ENCODE assay signal across 9 mouse cellular contexts in genomic region chr7:82016751-82017710, GRCm38 (mm10). TPM values are rescaled to one million over a fixed set of nuclear protein-coding genes. Genes with fewer than 3 reads are reported as not detected.
A peak's percentile ranks its signal among the peaks of the same experiment; 100 is the strongest.
DNase-seq lines count a peak whose midpoint lies in the region; ATAC-seq and TF ChIP-seq lines count a peak whose summit lies in the region.
"Had no signal": no experiment of that assay in that cellular context is flagged by ENCODE, and none has a peak within 500 bp of the region (broad histone marks: within the 10 kb centered on the region; RNA-seq: fewer than 3 reads in every experiment).

No protein-coding gene starts in this region.

- WGBS in embryonic facial prominence, embryonic 11.5 days, result 4% methylated on average over 25 of the region's 25 CpGs
- 13% methylated on average over 25 of the region's 25 CpGs for WGBS in intestine, postnatal 0 days
- WGBS in midbrain, embryonic 14.5 days, result 6% methylated on average over 25 of the region's 25 CpGs

- 0 out of 2 replicates have a peak, but pooled peaks cover 3% of the 10 kb centered on the region for H3K4me1 ChIP-seq in embryonic facial prominence, embryonic 11.5 days (ENCODE audit: control insufficient read depth, insufficient read depth, low read length)
- no peaks in the 10 kb centered on the region for H3K4me1 ChIP-seq in intestine, postnatal 0 days (replicated peaks; ENCODE audit: control insufficient read depth, insufficient read depth, low read length)
- no peaks in the 10 kb centered on the region for H3K4me1 ChIP-seq in midbrain, embryonic 14.5 days (ENCODE audit: control insufficient read depth, insufficient read depth, low read length)

- no peak overlapping the region for H3K4me3 ChIP-seq in embryonic facial prominence, embryonic 11.5 days (ENCODE audit: low read depth, low read length)
- H3K4me3 ChIP-seq in intestine, postnatal 0 days (ENCODE audit: low read depth, low read length), result peak overlapping the region; percentile 30
- H3K4me3 ChIP-seq in midbrain, embryonic 14.5 days (replicated peaks; ENCODE audit: low read depth, low read length), result no peak overlapping the region

- H3K27ac ChIP-seq in embryonic facial prominence, embryonic 11.5 days (replicated peaks; ENCODE audit: low read depth, low read length), result no peak overlapping the region
- peak overlapping the region; percentile 60 for H3K27ac ChIP-seq in intestine, postnatal 0 days (ENCODE audit: low read depth, low read length)
- no peak overlapping the region for H3K27ac ChIP-seq in midbrain, embryonic 14.5 days (replicated peaks; ENCODE audit: low read depth, low read length)

- no peaks in the 10 kb centered on the region for H3K9me3 ChIP-seq in embryonic facial prominence, embryonic 11.5 days (replicated peaks; ENCODE audit: control insufficient read depth, low read length)
- H3K9me3 ChIP-seq in intestine, postnatal 0 days (ENCODE audit: control insufficient read depth), result no peaks in the 10 kb centered on the region
- no peaks in the 10 kb centered on the region for H3K9me3 ChIP-seq in midbrain, embryonic 14.5 days (ENCODE audit: control insufficient read depth, low read length)

- no peak for TF ChIP-seq CTCF in intestine, postnatal 0 days (IDR thresholded peaks at IDR 0.05; ENCODE audit: low read depth)

- H3K4me2 ChIP-seq in embryonic facial prominence, embryonic 11.5 days (ENCODE audit: low read depth, low read length), result peak overlapping the region; percentile 8
- peak overlapping the region; percentile 61 for H3K4me2 ChIP-seq in intestine, postnatal 0 days (replicated peaks; ENCODE audit: low read depth)
- peak overlapping the region; percentile 37 for H3K4me2 ChIP-seq in midbrain, embryonic 14.5 days (ENCODE audit: low read length)

- H3K36me3 ChIP-seq in embryonic facial prominence, embryonic 11.5 days (replicated peaks; ENCODE audit: control insufficient read depth, insufficient read depth, low read depth, low read length), result no peaks in the 10 kb centered on the region
- no peaks in the 10 kb centered on the region for H3K36me3 ChIP-seq in intestine, postnatal 0 days (ENCODE audit: control insufficient read depth, insufficient read depth)
- H3K36me3 ChIP-seq in midbrain, embryonic 14.5 days (ENCODE audit: control insufficient read depth, insufficient read depth, low read length), result no peaks in the 10 kb centered on the region

- DNase-seq in gastrocnemius, adult 18-20 months (ENCODE audit: low spot score), result peak; percentile 11
- DNase-seq in gastrocnemius, postnatal 4 days (ENCODE audit: low spot score in 2 of 2), result no peak
- peak; percentile 47 for DNase-seq in embryonic facial prominence, embryonic 11.5 days (ENCODE audit: low spot score)
- DNase-seq in midbrain, embryonic 14.5 days, result peak; percentile 47
- no peak for DNase-seq in adrenal gland, postnatal 10 days
- no peak for DNase-seq in cerebellum, adult 9-11 months

- no peak overlapping the region for H3K9ac ChIP-seq in embryonic facial prominence, embryonic 11.5 days (replicated peaks; ENCODE audit: low read length)
- no peak overlapping the region; the same call in 1 of the 2 replicates for H3K9ac ChIP-seq in intestine, postnatal 0 days (ENCODE audit: low read depth, low read length)
- no peak overlapping the region for H3K9ac ChIP-seq in midbrain, embryonic 14.5 days (replicated peaks; ENCODE audit: low read length)

- ATAC-seq in embryonic facial prominence, embryonic 11.5 days (replicated peaks; ENCODE audit: insufficient number of reproducible peaks, low FRiP score, low TSS enrichment, low read depth), result no peak
- ATAC-seq in intestine, postnatal 0 days, result peak; percentile 89
- ATAC-seq in midbrain, embryonic 14.5 days (ENCODE audit: low FRiP score, low TSS enrichment), result no peak
- no peak for ATAC-seq in monocyte, adult 5-6 weeks (replicated peaks; ENCODE audit: insufficient number of reproducible peaks, low FRiP score, low TSS enrichment, poor library complexity, severe bottlenecking)

- no peaks in the 10 kb centered on the region for H3K27me3 ChIP-seq in embryonic facial prominence, embryonic 11.5 days (ENCODE audit: control insufficient read depth, insufficient read depth, low read length)
- H3K27me3 ChIP-seq in intestine, postnatal 0 days (replicated peaks; ENCODE audit: control insufficient read depth, insufficient read depth, low read length), result no peaks in the 10 kb centered on the region
- H3K27me3 ChIP-seq in midbrain, embryonic 14.5 days (ENCODE audit: control insufficient read depth, insufficient read depth, low read length), result no peaks in the 10 kb centered on the region

RNA-seq across cellular contexts. Expression of gene Bnc1, which starts 24.9 kb away (rescaled TPM):
- total RNA-seq in gastrocnemius, adult 18-20 months (2021), result not detected
- total RNA-seq in gastrocnemius, postnatal 4 days (2021), result under 1 TPM in 1 of 2 experiments, not detected in 1; 0.08 TPM
- polyA plus RNA-seq in embryonic facial prominence, embryonic 11.5 days (2014; fragmentation: Nextera tagmentation; extraction: Ambion mirVana), result 4.3 and 7.0 TPM in 2 replicates
- polyA plus RNA-seq in intestine, postnatal 0 days (2015; fragmentation: Nextera tagmentation; extraction: Ambion mirVana), result 0.76 and 0.93 TPM in 2 replicates
- 0.27 and 0.30 TPM in 2 replicates for polyA plus RNA-seq in midbrain, embryonic 14.5 days (2014; fragmentation: Nextera tagmentation; extraction: Ambion mirVana)
- total RNA-seq in adrenal gland, postnatal 10 days (2021), result 1 to 10 TPM; 1.2 to 1.5 TPM
- not detected in 3 replicates for total RNA-seq in monocyte, adult 5-6 weeks (2017)
- total RNA-seq: left cerebral cortex, adult 18-20 months had no signal

Comparison
In these comparisons a context has a peak if more than half of its experiments do, and no peak if none do; other contexts are left out.
1. DNase-seq: peak in gastrocnemius, adult 18-20 months (single experiment), embryonic facial prominence, embryonic 11.5 days (single experiment) and midbrain, embryonic 14.5 days (single experiment); none in gastrocnemius, postnatal 4 days (0 of 2), adrenal gland, postnatal 10 days (single experiment) and cerebellum, adult 9-11 months (single experiment).
2. H3K4me2 ChIP-seq: peak in every context shown above with its lines; median percentile 61 in intestine, postnatal 0 days; 37 in midbrain, embryonic 14.5 days; 8 in embryonic facial prominence, embryonic 11.5 days.